8 mouse cellular contexts compared by ENCODE assay signal in the genomic region with DNA sequence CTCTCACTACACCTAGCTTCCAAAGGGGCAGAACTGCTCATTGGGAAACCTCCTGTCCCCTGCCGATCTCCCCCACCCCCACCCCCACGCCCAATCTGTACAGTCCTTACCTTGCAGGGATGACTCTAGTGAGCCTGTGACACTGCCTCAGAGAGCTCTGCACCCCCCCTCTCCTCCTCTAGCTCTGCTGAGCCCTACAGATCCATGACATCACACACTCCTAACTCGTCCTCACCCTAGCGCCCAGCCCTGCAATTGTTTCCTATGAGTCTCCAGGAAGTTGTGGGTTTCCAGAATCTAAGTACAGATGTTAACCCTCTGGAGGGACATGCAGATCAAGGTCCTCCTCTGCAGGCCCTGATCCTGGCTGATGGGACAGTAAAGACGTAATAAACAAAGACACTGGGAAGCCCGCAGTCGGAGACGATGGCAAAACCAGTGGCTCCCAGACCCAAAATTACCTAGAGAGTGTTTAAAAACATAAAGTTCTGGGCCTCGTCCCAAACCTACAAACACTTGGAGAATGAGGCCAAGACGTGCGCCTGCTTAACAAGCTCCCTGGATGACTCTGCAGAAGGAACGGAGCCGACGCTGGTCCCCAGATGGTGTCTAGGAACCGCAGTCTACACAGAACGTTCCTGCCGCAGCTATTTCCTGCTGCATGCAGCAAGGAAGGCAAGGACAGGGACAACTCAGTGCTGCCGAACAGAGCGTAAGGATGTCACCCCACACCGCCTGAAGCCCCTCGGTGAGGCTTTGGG.
DNase-seq lines count a peak whose midpoint lies in the region; ATAC-seq lines count a peak whose summit lies in the region.

No protein-coding gene starts in this region.

- peaks cover 35% of the 10 kb centered on the region for H3K4me1 ChIP-seq in hindbrain, embryonic 14.5 days (replicated peaks; ENCODE audit: control insufficient read depth, insufficient read depth, low read length)
- H3K4me1 ChIP-seq in hindbrain, embryonic 12.5 days = peaks cover 52% of the 10 kb centered on the region

- H3K4me3 ChIP-seq in hindbrain, embryonic 14.5 days (replicated peaks; ENCODE audit: low read length) = no peak overlapping the region
- no peak overlapping the region for H3K4me3 ChIP-seq in hindbrain, embryonic 12.5 days

- ATAC-seq in hindbrain, embryonic 14.5 days (ENCODE audit: low FRiP score) = 0 out of 2 replicates have a peak, but pooled peaks have one; percentile 35
- no peak for ATAC-seq in hindbrain, embryonic 12.5 days (ENCODE audit: low FRiP score)
- no peak for ATAC-seq in CD4-positive, CD25-positive, alpha-beta regulatory T cell, adult 4 months

- H3K27me3 ChIP-seq in hindbrain, embryonic 14.5 days (ENCODE audit: control insufficient read depth, insufficient read depth, low read length) = no peaks in the 10 kb centered on the region
- no peaks in the 10 kb centered on the region for H3K27me3 ChIP-seq in hindbrain, embryonic 12.5 days

- no peak overlapping the region for H3K4me2 ChIP-seq in hindbrain, embryonic 14.5 days (replicated peaks)
- H3K4me2 ChIP-seq in hindbrain, embryonic 12.5 days (replicated peaks) = no peak overlapping the region

- DNase-seq in hindbrain, embryonic 14.5 days (ENCODE audit: low spot score) = no peak
- DNase-seq in ZHBTc4 (ENCODE audit: low read depth, low spot score) = peak; percentile 66
- peak; percentile 46 to 49 for DNase-seq in frontal cortex, postnatal 10 days (ENCODE audit: low spot score in 2 of 2)
- peak; percentile 65 to 68 for DNase-seq in layer of hippocampus, postnatal 36 days
- DNase-seq in right cerebral cortex, adult 18-20 months = peak; percentile 90
- no peak for DNase-seq in adrenal gland, postnatal 36 days

- no peak overlapping the region for H3K27ac ChIP-seq in hindbrain, embryonic 14.5 days
- H3K27ac ChIP-seq in hindbrain, embryonic 12.5 days = no peak overlapping the region

- no peaks in the 10 kb centered on the region; the same call in 1 of the 2 replicates for H3K36me3 ChIP-seq in hindbrain, embryonic 14.5 days (replicated peaks; ENCODE audit: control insufficient read depth, insufficient read depth)
- no peaks in the 10 kb centered on the region for H3K36me3 ChIP-seq in hindbrain, embryonic 12.5 days

- no peak overlapping the region for H3K9ac ChIP-seq in hindbrain, embryonic 14.5 days
- H3K9ac ChIP-seq in hindbrain, embryonic 12.5 days = no peak overlapping the region

- H3K9me3 ChIP-seq in hindbrain, embryonic 14.5 days (ENCODE audit: control insufficient read depth, low read length) = no peaks in the 10 kb centered on the region
- no peaks in the 10 kb centered on the region for H3K9me3 ChIP-seq in hindbrain, embryonic 12.5 days (replicated peaks)

- WGBS in hindbrain, embryonic 14.5 days = 76% methylated on average over 21 of the region's 21 CpGs
- WGBS in hindbrain, embryonic 12.5 days = 80% methylated on average over 21 of the region's 21 CpGs

Comparison
In these comparisons a context has a peak if more than half of its experiments do, and no peak if none do; other contexts are left out.
1. DNase-seq: peak in ZHBTc4 (single experiment), frontal cortex, postnatal 10 days (2 of 2), layer of hippocampus, postnatal 36 days (2 of 2) and right cerebral cortex, adult 18-20 months (single experiment); none in hindbrain, embryonic 14.5 days (single experiment) and adrenal gland, postnatal 36 days (0 of 2).